Mouse (Mus musculus) cerebellum, adult 8-10 months (tissue): ENCODE results near the gene Defb28.

ENCODE experiments used
- DNase-seq: peaks from one replicate; pipeline ENCODE4 v3.0.0; 2022

The Defb28 gene

DNA sequence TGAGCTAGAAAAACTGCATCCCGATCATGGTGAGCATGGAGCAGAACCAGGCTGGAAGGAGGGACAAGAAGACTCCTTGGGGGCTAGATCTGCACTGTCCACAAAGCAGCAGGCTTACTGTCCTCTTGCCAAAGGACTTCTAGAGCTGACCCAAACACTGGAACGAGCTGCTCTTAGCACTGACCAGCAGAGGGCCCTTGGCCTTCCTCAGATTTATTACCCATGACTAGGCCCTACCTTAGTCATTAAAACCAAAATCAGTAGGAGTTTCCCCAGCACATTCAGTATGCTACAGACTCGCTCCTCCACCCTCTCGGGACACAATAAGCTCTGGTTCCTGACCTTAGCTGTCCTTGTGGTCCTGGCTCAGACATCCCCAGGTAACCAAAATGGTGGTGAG, at the start of gene Defb28:
Gene Defb28 (plus strand): TSS at position 275 of the 400 bp plus-strand sequence.
- no peak for DNase-seq

- peak; percentile 30 for DNase-seq
Measured at GRCm38 (mm10) chr2:152470973-152471372, 47.1 kb upstream of the Defb28 start.

DNA sequence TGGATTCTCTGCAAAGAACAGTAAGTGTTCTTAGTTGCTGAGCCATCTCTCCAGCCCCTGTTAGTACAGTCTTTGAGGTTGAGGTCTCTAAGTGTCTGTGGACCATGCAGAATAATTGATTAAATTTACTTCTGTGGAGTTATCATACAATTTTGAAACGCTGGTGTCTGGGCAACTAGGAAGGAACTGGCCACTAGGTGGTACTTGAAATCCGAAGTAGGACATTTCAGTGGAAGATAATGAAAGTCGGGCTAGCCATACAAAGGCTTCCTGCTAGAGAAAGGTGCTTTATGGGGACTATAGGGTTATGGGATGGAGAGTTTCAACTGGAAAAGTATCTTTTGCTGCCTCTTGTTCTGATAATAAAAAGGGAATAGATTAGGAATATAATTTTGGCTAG, 45.6 kb upstream of the Defb28 start:
- DNase-seq = no peak

- no peak for DNase-seq
Measured at GRCm38 (mm10) chr2:152476763-152477162, 41.3 kb upstream of the Defb28 start, which contains the start of gene Defb20. Gene Defb20 (plus strand): TSS chr2:152477063.

GRCm38 (mm10) chr2:152480881-152481280, 37.2 kb upstream of the Defb28 start:
- DNase-seq = no peak

GRCm38 (mm10) chr2:152481726-152482125, 36.3 kb upstream of the Defb28 start:
- no peak for DNase-seq

DNA sequence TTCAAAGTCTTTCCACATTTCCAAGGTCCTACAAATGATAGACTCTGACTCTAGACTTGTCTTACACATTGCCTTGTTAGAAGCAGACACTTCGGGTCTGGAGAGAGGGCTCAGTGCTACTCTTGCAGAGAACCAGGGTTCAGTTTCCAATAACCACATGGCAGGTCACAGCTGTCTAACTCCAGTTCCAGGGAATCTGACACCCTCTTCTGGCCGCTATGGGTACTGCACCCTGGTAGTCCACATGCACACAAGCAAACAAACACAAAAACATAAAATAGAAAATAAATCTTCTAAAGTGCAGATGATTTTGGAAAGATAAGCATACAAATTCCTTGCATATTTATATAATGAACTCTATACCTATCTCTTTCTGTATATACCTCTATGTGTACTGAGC, 31.0 kb upstream of the Defb28 start:
- no peak for DNase-seq

DNA sequence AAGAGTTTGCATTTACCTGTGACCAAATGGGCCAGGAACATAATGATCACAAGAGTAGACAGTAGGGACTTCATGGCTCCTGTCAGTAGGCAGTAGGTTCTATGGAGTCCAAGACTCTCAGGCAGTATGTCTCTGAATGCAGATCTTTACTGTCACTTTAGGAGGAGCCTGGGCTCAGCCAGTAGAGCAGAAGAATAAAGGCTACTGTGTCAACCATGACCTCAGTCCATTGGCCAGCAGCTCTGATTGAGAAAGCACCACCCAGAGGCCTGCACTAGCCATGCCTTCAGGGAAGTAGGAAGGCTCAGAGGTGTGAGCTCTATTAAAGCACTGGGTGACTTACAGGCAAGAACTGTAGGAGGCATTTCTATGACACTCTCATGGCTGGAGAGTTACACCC, 28.0 kb upstream of the Defb28 start, which contains the start of gene Defb22:
Gene Defb22 (minus strand): TSS at position 101 of the 400 bp plus-strand sequence.
- no peak for DNase-seq

- DNase-seq = no peak
Measured at GRCm38 (mm10) chr2:152493151-152493550, 24.9 kb upstream of the Defb28 start.

DNA sequence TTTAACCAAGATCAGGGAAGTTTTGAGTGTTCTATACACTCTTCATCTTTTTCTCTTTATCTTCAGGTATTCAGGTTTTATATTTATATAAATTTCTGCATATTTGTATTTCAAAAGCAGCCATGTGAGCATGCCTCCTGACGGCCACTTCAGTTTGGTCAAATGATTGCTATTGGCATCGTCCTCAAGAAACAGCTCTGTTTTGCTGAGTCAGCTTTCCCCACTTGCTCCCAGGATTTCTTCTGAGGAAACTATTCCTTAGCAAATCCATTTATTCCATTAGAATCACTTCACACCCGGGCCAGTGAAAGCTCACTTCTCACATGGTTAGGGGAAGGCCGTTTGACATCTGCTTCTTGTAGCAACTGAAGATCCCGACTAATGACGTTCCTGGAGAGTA, 20.0 kb upstream of the Defb28 start:
- no peak for DNase-seq

DNA sequence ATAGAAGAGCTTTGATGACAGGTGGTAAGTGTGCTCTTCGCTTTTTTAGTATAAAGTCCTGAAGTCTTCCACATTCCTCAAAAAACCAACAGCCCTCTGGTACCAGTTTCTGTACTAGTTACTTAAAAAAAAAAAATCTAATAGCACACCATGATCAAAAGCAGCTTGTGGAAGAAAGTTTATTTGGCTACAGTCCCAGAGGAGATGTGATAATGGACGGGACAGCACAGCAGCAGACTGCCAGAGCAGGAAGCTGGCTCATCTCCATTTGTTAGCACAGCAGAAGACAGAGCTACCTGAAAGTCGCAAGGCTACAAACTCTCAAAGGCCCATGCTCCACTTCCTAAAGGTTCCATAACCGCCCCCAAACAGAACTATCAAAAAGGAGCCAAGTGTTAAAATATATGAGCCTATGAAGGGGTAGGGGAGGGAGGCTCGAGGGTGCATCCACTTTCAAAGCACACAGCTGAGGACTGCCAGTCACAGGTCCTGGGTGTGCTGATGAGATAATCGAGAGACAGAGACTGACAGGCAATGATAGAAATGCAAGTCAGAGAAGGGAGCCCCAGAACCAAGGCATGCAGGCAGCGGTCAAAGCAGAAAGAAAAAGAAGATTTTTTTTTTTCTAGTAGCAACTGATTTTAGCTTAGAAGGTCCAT, 17.7 kb upstream of the Defb28 start:
- no peak for DNase-seq

DNA sequence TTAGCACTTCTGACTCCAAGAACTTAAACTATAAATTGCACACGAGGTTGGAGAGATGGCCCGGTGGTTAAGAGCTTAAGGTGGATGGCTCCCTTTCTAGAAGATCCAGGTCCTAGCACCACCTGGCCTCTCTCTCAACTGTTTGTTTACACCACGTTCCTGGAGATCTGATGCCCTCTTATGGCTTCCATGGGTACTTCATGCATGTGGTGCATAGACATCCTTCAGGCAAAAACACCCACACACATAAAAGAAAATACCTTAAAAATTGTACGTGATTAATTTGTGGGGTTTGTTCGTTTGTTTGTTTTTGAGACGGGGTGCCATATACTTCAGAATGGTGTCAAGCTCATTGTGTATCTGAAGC, 17.2 kb upstream of the Defb28 start:
- no peak for DNase-seq

DNA sequence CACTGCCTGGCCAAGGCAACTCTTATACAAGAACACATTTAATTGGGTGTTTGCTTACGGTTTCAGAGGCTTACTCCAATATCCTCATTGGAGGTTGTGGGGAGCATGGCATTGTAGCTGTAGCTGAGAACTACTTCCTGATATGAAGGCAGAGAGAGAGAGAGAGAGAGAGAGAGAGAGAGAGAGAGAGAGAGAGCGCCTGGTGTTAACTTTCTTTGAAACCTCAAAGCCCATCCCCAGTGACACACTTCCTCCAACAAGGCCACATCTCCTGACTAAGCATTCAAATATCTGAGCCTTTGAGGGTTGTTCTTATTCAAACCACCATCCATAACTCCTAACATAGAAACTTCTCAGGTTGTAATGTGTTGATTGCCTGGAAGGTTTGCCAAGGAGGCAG, 14.1 kb upstream of the Defb28 start:
- DNase-seq = no peak

DNA sequence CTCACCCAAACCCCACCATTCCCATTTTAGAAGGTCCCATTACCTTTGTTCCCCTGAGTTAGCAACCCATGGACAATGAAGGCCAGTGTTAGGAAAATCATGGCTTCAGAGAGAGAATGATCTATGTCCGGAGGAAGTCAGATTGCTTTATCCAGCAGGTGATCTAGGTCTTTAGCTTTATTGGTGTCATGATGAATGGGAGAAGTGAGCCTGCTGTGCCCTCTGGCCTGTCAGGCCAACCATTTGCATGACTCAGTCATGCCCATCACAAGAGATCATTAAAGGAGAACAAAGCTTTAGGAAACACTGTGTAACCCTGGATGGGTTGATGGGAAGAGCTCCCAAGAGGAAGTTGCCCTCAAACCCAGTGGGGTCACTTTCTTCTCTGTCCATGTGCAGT, 6.5 kb upstream of the Defb28 start, which contains the start of gene Defb26:
Gene Defb26 (minus strand): TSS at position 101 of the 400 bp plus-strand sequence.
- DNase-seq = no peak

GRCm38 (mm10) chr2:152516084-152516483, 2.0 kb upstream of the Defb28 start:
- no peak for DNase-seq

GRCm38 (mm10) chr2:152539944-152540710, 22.1 kb downstream of the Defb28 start, which contains the start of gene Defb29:
Gene Defb29 (minus strand): TSS chr2:152540098.
- DNase-seq = no peak

DNA sequence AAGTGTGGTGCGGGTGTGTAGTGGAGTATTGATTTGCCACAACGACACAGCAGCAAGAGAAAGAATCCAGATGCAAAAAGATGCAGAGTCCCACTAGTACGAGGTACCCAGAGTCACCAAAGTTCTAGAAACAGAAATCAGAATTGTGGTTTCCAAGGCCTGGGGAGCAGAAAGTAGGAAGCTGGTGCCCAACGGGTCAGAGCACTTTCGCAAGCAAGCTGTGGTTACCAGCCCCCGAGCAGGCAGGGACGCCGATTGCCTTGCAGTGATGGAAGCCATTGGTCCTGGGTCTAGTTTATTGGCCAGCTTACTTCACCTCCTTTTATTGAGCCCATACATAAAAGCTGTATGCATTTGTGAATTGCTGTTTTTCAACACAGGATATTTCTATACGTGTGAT, 23.9 kb downstream of the Defb28 start:
- no peak for DNase-seq

DNA sequence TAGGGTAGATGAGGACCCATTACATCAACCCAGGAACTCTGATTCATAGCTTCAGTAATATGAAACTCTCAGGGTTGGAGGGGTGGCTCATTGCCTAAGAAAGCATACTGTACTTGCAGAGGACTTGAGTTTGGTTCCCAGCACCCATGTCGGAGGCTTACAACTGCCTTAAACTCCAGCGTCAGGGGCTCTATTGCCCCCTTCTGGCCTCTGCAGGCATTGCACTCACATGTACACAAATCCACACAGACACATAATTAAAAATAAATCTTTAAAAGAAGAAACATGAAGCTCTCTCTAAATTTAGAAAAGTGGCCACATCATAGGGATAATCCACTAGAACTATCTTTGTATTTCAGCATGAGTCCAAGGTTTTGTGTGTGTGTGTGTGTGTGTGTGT, 24.8 kb downstream of the Defb28 start:
- no peak for DNase-seq

DNA sequence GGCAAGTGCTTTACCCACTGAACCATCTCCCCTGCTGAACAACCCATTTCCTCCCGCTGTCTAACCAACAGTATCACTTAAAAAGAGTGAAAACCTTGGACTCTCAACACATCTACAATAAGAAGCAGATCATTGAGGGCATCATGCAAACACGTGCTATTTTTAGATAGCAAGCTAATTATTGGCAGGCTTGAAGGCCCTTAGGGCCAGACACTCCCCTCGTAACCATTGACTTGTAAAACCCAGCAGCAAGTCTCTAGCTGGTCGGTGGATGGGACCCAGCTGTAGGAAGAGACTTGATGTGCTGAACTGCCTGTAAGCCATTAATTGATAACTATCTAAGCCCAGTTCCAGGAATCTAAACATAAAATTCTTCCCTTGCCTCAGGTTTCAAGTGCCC, 25.4 kb downstream of the Defb28 start:
- no peak for DNase-seq

DNA sequence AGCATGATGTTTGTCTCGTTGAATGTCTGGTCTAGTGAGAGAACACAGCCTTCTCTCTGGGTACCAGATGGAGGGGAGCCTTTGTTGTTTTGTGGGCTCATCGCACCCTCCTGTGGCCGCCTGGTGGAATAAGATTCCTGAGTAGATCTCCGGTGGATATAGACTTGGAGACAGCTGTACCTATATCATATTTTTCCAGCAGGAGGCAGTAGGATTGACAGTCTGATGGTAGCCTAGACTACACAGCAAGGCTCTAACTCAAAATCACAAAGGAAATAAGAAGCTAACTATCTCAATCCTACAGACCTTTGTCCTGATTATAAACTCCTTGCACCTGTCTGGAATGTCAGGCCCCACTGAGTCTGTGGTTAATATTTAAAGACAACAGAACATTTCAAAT, 26.6 kb downstream of the Defb28 start:
- peak; percentile 4 for DNase-seq

DNA sequence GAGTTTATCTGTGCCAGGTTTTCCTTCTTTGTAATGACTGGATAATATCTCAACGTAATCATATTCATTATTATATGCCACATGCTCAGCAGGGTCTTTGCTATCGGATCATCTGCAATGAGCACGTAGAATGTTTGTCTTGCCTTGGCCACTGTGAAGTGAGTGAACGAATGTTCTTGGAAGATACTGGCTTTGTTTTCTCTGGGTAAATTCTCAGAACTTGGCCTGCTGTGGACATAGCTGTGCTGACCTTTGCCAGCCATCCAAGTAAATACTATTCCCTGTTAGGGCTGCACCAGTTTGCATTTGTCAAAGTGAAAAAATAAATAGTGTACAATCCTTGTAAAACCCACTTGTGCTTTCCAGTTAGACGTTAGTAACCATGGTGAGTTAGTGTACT, 30.1 kb downstream of the Defb28 start:
- DNase-seq = no peak

- peak; percentile 32 for DNase-seq
Measured at GRCm38 (mm10) chr2:152553774-152554423, 35.8 kb downstream of the Defb28 start.

DNA sequence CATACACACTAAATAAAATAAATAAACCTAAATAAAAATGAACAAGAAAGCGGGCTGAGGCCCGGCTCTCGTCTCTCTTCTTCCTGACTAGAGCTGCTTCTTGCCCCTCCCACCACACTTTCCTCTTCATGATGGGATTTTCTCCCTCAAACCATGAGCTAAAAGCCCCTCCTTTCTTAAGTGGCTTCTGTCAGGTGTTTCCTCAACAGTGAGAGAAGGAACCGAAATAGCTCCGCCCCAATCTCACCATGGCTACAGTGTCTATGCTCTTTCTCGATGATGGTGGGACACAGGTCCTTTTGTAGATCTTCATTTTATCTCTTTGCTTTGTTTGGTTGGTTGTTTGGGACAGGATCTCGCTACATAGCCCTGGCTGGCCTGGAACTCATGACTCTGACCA, 38.6 kb downstream of the Defb28 start:
- DNase-seq = no peak

- no peak for DNase-seq
Measured at GRCm38 (mm10) chr2:152569038-152569437, 51.0 kb downstream of the Defb28 start, which contains the start of gene Gm17416. Gene Gm17416 (plus strand): TSS chr2:152569338.
